Mouse (Mus musculus): ENCODE data around the gene Pcnx4. TPM values are rescaled to one million over a fixed set of nuclear protein-coding genes. Genes with fewer than 3 reads are reported as not detected.
A peak's percentile ranks its signal among the peaks of the same experiment; 100 is the strongest.
"Not testable (repeated sequence)": the region's sequence is repeated elsewhere in the genome, so short reads cannot be mapped to it uniquely, and the experiment has no call there.

Pcnx4 gene
- polyA plus RNA-seq, 1 experiment from 2014 or later: 14.5 TPM

GRCm38 (mm10) chr12:72532303-72532702 is 3.9 kb upstream of the Pcnx4 start:
- 83% methylated on average over 7 of the region's 7 CpGs for WGBS
- Histone ChIP-seq H3K4me2 (replicated peaks) (no peak overlapping the region), H3K4me3 (no peak overlapping the region), H3K27me3 (no peaks in the 10 kb centered on the region), H3K9me3 (0 out of 2 replicates have a peak, but pooled peaks cover 4% of the 10 kb centered on the region), H3K27ac (no peak overlapping the region), H3K36me3 (no peaks in the 10 kb centered on the region), H3K4me1 (peaks cover 7% of the 10 kb centered on the region), H3K9ac (no peak overlapping the region)
- ATAC-seq (ENCODE audit: low FRiP score, low read depth): no peak

- no peak overlapping the region for H3K27ac ChIP-seq
- ATAC-seq (ENCODE audit: low FRiP score, low read depth): no peak
- H3K9ac ChIP-seq: no peak overlapping the region
- no peaks in the 10 kb centered on the region for H3K36me3 ChIP-seq
- no peaks in the 10 kb centered on the region for H3K27me3 ChIP-seq
- H3K4me3 ChIP-seq: no peak overlapping the region
- H3K4me1 ChIP-seq: peaks cover 17% of the 10 kb centered on the region
- H3K9me3 ChIP-seq: 0 out of 2 replicates have a peak, but pooled peaks cover 4% of the 10 kb centered on the region
- 89% methylated on average over 6 of the region's 6 CpGs for WGBS
- no peak overlapping the region for H3K4me2 ChIP-seq (replicated peaks)
Observed at GRCm38 (mm10) chr12:72533986-72534385, 2.2 kb upstream of the Pcnx4 start.

GRCm38 (mm10) chr12:72535599-72535998 is 584 bp upstream of the Pcnx4 start:
- Histone ChIP-seq H3K36me3 (peaks cover 4% of the 10 kb centered on the region; the same call in 1 of the 2 replicates), H3K9ac (no peak overlapping the region), H3K4me1 (peaks cover 17% of the 10 kb centered on the region), H3K9me3 (no peaks in the 10 kb centered on the region), H3K4me2 (replicated peaks) (peak overlapping the region; percentile 71), H3K4me3 (peak overlapping the region; percentile 58), H3K27me3 (no peaks in the 10 kb centered on the region), H3K27ac (peak overlapping the region; percentile 22; the same call in 1 of the 2 replicates)
- ATAC-seq (ENCODE audit: low FRiP score, low read depth): no peak
- WGBS: 43% methylated on average over 3 of the region's 3 CpGs

GRCm38 (mm10) chr12:72538571-72538970 is 2.4 kb downstream of the Pcnx4 start:
- Histone ChIP-seq H3K27ac (no peak overlapping the region), H3K4me1 (peaks cover 17% of the 10 kb centered on the region), H3K9ac (no peak overlapping the region), H3K4me3 (no peak overlapping the region), H3K4me2 (replicated peaks) (no peak overlapping the region), H3K27me3 (no peaks in the 10 kb centered on the region), H3K36me3 (peaks cover 24% of the 10 kb centered on the region), H3K9me3 (no peaks in the 10 kb centered on the region)
- no peak for ATAC-seq (ENCODE audit: low FRiP score, low read depth)
- 85% methylated on average over 10 of the region's 10 CpGs for WGBS

- ATAC-seq (ENCODE audit: low FRiP score, low read depth): no peak
- Histone ChIP-seq H3K4me3 (no peak overlapping the region), H3K9ac (no peak overlapping the region), H3K27me3 (no peaks in the 10 kb centered on the region), H3K4me1 (no peaks in the 10 kb centered on the region), H3K9me3 (no peaks in the 10 kb centered on the region), H3K27ac (no peak overlapping the region), H3K4me2 (replicated peaks) (no peak overlapping the region), H3K36me3 (peaks cover 15% of the 10 kb centered on the region)
- WGBS: 70% methylated on average over 4 of the region's 4 CpGs
Observed at GRCm38 (mm10) chr12:72554347-72554746, 18.2 kb downstream of the Pcnx4 start.

DNA sequence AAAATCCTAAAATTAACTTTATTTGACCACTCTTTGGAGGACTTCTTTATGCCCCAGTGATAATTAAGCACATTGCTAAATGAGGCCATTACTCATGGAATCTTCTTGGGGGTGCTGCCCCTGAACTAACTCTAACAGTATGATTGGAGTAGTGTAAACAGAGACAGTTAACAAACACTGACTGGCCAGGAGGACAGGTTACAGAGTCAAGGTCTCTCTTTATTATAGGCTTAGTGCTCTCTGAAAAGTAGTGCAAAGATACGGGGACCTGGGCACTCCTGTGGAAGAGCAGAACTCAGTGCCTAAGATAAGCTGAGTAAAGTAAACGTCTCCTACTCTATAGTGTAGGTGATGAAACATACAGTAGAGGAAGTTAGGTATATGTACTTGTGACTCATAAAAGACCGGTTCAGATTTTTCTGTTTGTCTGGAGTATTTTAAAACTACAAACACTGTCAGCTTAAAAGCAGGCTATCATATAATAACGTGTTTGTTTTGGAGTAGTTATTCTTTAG is 28.2 kb downstream of the Pcnx4 start:
- peaks cover 5% of the 10 kb centered on the region for H3K36me3 ChIP-seq
- H3K9ac ChIP-seq: no peak overlapping the region
- no peak for ATAC-seq (ENCODE audit: low FRiP score, low read depth)
- H3K27ac ChIP-seq: no peak overlapping the region
- H3K4me2 ChIP-seq (replicated peaks): no peak overlapping the region
- H3K4me3 ChIP-seq: no peak overlapping the region
- no peaks in the 10 kb centered on the region for H3K4me1 ChIP-seq
- no peaks in the 10 kb centered on the region for H3K27me3 ChIP-seq
- 86% methylated on average over 4 of the region's 4 CpGs for WGBS
- H3K9me3 ChIP-seq: no peaks in the 10 kb centered on the region

- H3K27ac ChIP-seq: no peak overlapping the region
- no peaks in the 10 kb centered on the region for H3K27me3 ChIP-seq
- peaks cover 9% of the 10 kb centered on the region; the same call in 1 of the 2 replicates for H3K9me3 ChIP-seq
- no peak overlapping the region for H3K4me2 ChIP-seq (replicated peaks)
- WGBS: 87% methylated on average over 3 of the region's 3 CpGs
- H3K4me1 ChIP-seq: no peaks in the 10 kb centered on the region
- no peak overlapping the region for H3K4me3 ChIP-seq
- no peak overlapping the region for H3K9ac ChIP-seq
- H3K36me3 ChIP-seq: peaks cover 11% of the 10 kb centered on the region
- no peak for ATAC-seq (ENCODE audit: low FRiP score, low read depth)
Observed at GRCm38 (mm10) chr12:72582021-72582420, 45.8 kb downstream of the Pcnx4 start.

DNA sequence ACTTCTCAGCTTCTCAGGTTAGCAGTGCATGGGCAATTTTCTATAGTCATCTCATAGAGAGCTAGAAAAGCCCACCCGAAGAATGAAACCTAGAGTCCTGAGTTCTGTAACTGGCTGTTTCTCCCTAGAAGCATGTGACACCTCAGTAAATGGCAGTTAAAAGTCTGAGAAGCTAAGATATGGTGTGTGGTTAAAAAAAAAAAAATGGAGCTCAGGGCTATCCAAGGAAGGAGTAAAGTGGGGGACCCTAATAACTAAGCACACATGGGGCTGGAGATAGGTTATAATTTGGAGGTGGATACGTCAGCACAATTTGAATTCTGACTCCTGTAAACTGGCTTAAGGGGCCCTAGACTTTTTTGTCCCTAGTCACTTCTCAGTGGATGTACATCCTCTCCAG is 46.9 kb downstream of the Pcnx4 start:
- Histone ChIP-seq H3K27ac (no peak overlapping the region), H3K4me1 (no peaks in the 10 kb centered on the region), H3K9ac (no peak overlapping the region), H3K4me3 (no peak overlapping the region), H3K4me2 (replicated peaks) (no peak overlapping the region), H3K36me3 (peaks cover 11% of the 10 kb centered on the region), H3K9me3 (peaks cover 9% of the 10 kb centered on the region; the same call in 1 of the 2 replicates), H3K27me3 (no peaks in the 10 kb centered on the region)
- 87% methylated on average over 2 of the region's 2 CpGs for WGBS
- ATAC-seq (ENCODE audit: low FRiP score, low read depth): no peak

DNA sequence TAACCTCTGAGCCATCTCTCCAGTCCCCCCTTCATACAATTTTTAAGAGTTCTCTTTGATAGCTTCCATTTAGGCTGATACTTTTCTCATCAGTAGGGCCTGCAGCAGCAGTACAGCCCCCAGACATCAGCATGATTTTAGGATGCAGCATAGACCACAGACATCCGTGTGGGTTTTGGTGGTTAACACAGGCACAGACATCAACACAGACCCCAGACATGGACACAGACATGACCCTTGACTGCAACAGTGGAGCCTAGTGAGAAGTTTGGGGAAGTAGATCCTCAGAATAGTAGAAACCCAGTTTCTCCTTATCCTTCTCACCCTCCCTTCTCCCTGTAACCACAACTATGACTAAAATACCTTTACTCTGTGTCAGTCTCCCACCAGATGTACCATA is 49.2 kb downstream of the Pcnx4 start:
- Histone ChIP-seq H3K27me3 (no peaks in the 10 kb centered on the region), H3K9me3 (peaks cover 9% of the 10 kb centered on the region; the same call in 1 of the 2 replicates), H3K36me3 (0 out of 2 replicates have a peak, but pooled peaks cover 1% of the 10 kb centered on the region), H3K27ac (no peak overlapping the region), H3K4me3 (no peak overlapping the region), H3K4me1 (no peaks in the 10 kb centered on the region), H3K4me2 (replicated peaks) (no peak overlapping the region), H3K9ac (no peak overlapping the region)
- no peak for ATAC-seq (ENCODE audit: low FRiP score, low read depth)
- WGBS: 95% methylated on average over 1 of the region's 1 CpGs

DNA sequence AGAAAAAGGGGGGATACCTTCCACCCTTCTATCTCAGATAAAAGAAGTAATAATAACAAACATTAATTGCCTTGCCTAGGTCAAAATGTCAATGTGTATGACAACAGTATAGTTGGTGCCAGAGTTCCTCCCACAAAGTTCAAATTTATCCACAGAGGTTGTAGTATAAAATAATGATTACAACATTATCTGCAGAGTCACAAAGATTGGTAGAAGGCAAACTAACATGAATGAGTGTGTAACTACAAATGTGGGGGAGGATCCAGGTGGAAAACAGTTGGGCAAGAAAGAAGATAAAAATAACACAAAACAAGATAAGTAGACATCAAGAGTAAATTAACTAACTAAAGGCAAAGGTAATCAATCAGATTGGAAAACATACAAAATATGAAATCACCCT is 56.8 kb downstream of the Pcnx4 start:
- H3K9ac ChIP-seq: no peak overlapping the region
- no peaks in the 10 kb centered on the region for H3K36me3 ChIP-seq
- H3K27me3 ChIP-seq: no peaks in the 10 kb centered on the region
- no peak for ATAC-seq (ENCODE audit: low FRiP score, low read depth)
- H3K4me3 ChIP-seq: no peak overlapping the region
- no peaks in the 10 kb centered on the region for H3K9me3 ChIP-seq
- H3K4me1 ChIP-seq: no peaks in the 10 kb centered on the region
- H3K27ac ChIP-seq: no peak overlapping the region
- H3K4me2 ChIP-seq (replicated peaks): no peak overlapping the region

DNA sequence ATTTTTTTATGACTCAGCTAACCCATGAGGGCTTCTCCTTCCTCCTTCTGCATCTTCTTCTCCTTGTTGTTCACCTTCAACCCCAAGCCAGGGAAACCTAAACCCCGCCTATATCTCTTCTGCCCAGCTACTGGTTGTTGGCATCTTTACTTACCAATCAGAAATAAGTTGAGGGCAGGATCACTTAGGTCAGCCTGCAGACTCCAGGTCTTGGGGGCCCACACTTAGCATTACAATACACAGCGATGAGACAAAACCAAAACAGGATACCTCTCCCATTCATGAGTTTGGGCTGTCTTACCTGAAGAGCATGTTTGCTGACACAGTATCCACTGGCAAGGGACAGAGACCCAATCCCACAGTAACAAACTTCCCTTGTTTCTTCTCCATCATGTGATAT is 57.8 kb downstream of the Pcnx4 start:
- no peak for ATAC-seq (ENCODE audit: low FRiP score, low read depth)
- H3K4me2 ChIP-seq (replicated peaks): no peak overlapping the region

GRCm38 (mm10) chr12:72598731-72599130 is 62.5 kb downstream of the Pcnx4 start:
- H3K4me1 ChIP-seq; H3K27me3 ChIP-seq; H3K4me3 ChIP-seq; H3K36me3 ChIP-seq; H3K9ac ChIP-seq; ATAC-seq (ENCODE audit: low FRiP score, low read depth); H3K4me2 ChIP-seq (replicated peaks); H3K27ac ChIP-seq; H3K9me3 ChIP-seq: not testable (repeated sequence)
- 78% methylated on average over 2 of the region's 2 CpGs for WGBS

More for the DNA sequence above, 57.8 kb downstream of the Pcnx4 start:
- H3K36me3 ChIP-seq: no peaks in the 10 kb centered on the region
- no peak overlapping the region for H3K27ac ChIP-seq
- 66% methylated on average over 2 of the region's 2 CpGs for WGBS
- no peak overlapping the region for H3K4me3 ChIP-seq
- H3K4me1 ChIP-seq: no peaks in the 10 kb centered on the region
- no peak overlapping the region for H3K9ac ChIP-seq
- H3K9me3 ChIP-seq: no peaks in the 10 kb centered on the region
- H3K27me3 ChIP-seq: no peaks in the 10 kb centered on the region

- H3K4me2 ChIP-seq (replicated peaks): no peak overlapping the region
- H3K4me1 ChIP-seq: no peaks in the 10 kb centered on the region
- no peaks in the 10 kb centered on the region for H3K36me3 ChIP-seq
- no peaks in the 10 kb centered on the region for H3K27me3 ChIP-seq
- no peaks in the 10 kb centered on the region for H3K9me3 ChIP-seq
- no peak for ATAC-seq (ENCODE audit: low FRiP score, low read depth)
- no peak overlapping the region for H3K9ac ChIP-seq
- H3K4me3 ChIP-seq: no peak overlapping the region
- WGBS: 86% methylated on average over 3 of the region's 3 CpGs
- no peak overlapping the region for H3K27ac ChIP-seq
Observed at GRCm38 (mm10) chr12:72612053-72612452, 75.9 kb downstream of the Pcnx4 start.
